In genomic region chr6:29776542-29777237, GRCm38 (mm10) we compare ENCODE assay signal across 30 mouse cellular contexts. TPM values are rescaled to one million over a fixed set of nuclear protein-coding genes. Genes with fewer than 3 reads are reported as not detected.
DNase-seq lines count a peak whose midpoint lies in the region; ATAC-seq and TF ChIP-seq lines count a peak whose summit lies in the region.
"Had no signal": no experiment of that assay in that cellular context is flagged by ENCODE, and none has a peak within 500 bp of the region (broad histone marks: within the 10 kb centered on the region; RNA-seq: fewer than 3 reads in every experiment).

No protein-coding gene starts in this region.

- no peaks in the 10 kb centered on the region for H3K36me3 ChIP-seq in liver, embryonic 11.5 days (ENCODE audit: control insufficient read depth, insufficient read depth, low read length)
- no peaks in the 10 kb centered on the region for H3K36me3 ChIP-seq in liver, embryonic 15.5 days (replicated peaks)
- peaks cover 1% of the 10 kb centered on the region; the same call in 1 of the 2 replicates for H3K36me3 ChIP-seq in small intestine, adult 2 months (ENCODE audit: control insufficient read depth, insufficient read depth, low read length)
- no peaks in the 10 kb centered on the region for H3K36me3 ChIP-seq in forebrain, postnatal 0 days (ENCODE audit: insufficient read depth)
- no peaks in the 10 kb centered on the region for H3K36me3 ChIP-seq in hindbrain, embryonic 14.5 days (replicated peaks; ENCODE audit: control insufficient read depth, insufficient read depth)
- H3K36me3 ChIP-seq: embryonic facial prominence, embryonic 12.5 days; heart, embryonic 12.5 days; midbrain, embryonic 13.5 days; neural tube, embryonic 13.5 days had no signal

- no peaks in the 10 kb centered on the region for H3K27me3 ChIP-seq in liver, embryonic 11.5 days (replicated peaks; ENCODE audit: control insufficient read depth, insufficient read depth, low read length)
- H3K27me3 ChIP-seq in liver, embryonic 15.5 days = no peaks in the 10 kb centered on the region
- H3K27me3 ChIP-seq in small intestine, adult 2 months (ENCODE audit: control insufficient read depth, insufficient read depth, low read length) = no peaks in the 10 kb centered on the region
- no peaks in the 10 kb centered on the region for H3K27me3 ChIP-seq in forebrain, postnatal 0 days (ENCODE audit: insufficient read depth, low read length)
- no peaks in the 10 kb centered on the region for H3K27me3 ChIP-seq in hindbrain, embryonic 14.5 days (ENCODE audit: control insufficient read depth, insufficient read depth, low read length)
- H3K27me3 ChIP-seq: embryonic facial prominence, embryonic 12.5 days; forebrain, embryonic 13.5 days; heart, embryonic 12.5 days; limb, embryonic 12.5 days; midbrain, embryonic 13.5 days; neural tube, embryonic 13.5 days had no signal

- peak overlapping the region; percentile 17; the same call in 1 of the 2 replicates for H3K4me2 ChIP-seq in liver, embryonic 11.5 days
- H3K4me2 ChIP-seq in liver, embryonic 15.5 days = no peak overlapping the region
- no peak overlapping the region for H3K4me2 ChIP-seq in forebrain, postnatal 0 days (ENCODE audit: low read depth)
- H3K4me2 ChIP-seq in hindbrain, embryonic 14.5 days (replicated peaks) = no peak overlapping the region
- H3K4me2 ChIP-seq: embryonic facial prominence, embryonic 12.5 days; forebrain, embryonic 13.5 days; heart, embryonic 12.5 days; limb, embryonic 12.5 days; midbrain, embryonic 13.5 days; neural tube, embryonic 13.5 days had no signal

- TF ChIP-seq POLR2A in small intestine, adult 2 months (IDR thresholded peaks at IDR 0.05; ENCODE audit: low read depth, low read length) = no peak

- H3K27ac ChIP-seq in liver, embryonic 11.5 days (ENCODE audit: low read depth, low read length) = no peak overlapping the region
- H3K27ac ChIP-seq in liver, embryonic 15.5 days (replicated peaks) = 0 out of 2 replicates have a peak overlapping the region, but pooled peaks have one; percentile 10
- H3K27ac ChIP-seq in small intestine, adult 2 months (ENCODE audit: insufficient read depth, low read depth, low read length) = peak overlapping the region; percentile 27; the same call in 1 of the 2 replicates
- H3K27ac ChIP-seq in forebrain, postnatal 0 days (ENCODE audit: low read depth, low read length) = no peak overlapping the region
- H3K27ac ChIP-seq in hindbrain, embryonic 14.5 days = no peak overlapping the region
- H3K27ac ChIP-seq: embryonic facial prominence, embryonic 12.5 days; forebrain, embryonic 13.5 days; hindbrain, embryonic 10.5 days; hindbrain, postnatal 0 days; limb, embryonic 12.5 days; midbrain, embryonic 13.5 days; neural tube, embryonic 13.5 days had no signal

- TF ChIP-seq CTCF in small intestine, adult 2 months (IDR thresholded peaks at IDR 0.05; ENCODE audit: extremely low read depth, insufficient read length, insufficient replicate concordance, low read depth, low read length) = no peak
- no peak for TF ChIP-seq CTCF in forebrain, postnatal 0 days (IDR thresholded peaks at IDR 0.05; ENCODE audit: low read depth)

- no peak for ATAC-seq in liver, embryonic 11.5 days (replicated peaks; ENCODE audit: low FRiP score)
- no peak for ATAC-seq in liver, embryonic 15.5 days (ENCODE audit: insufficient read depth)
- ATAC-seq in forebrain, postnatal 0 days = no peak
- ATAC-seq in hindbrain, embryonic 14.5 days (ENCODE audit: low FRiP score) = no peak
- ATAC-seq: forebrain, embryonic 13.5 days; hindbrain, postnatal 0 days; midbrain, embryonic 13.5 days had no signal

- peaks cover 9% of the 10 kb centered on the region; the same call in 1 of the 2 replicates for H3K4me1 ChIP-seq in liver, embryonic 11.5 days (replicated peaks; ENCODE audit: control insufficient read depth, insufficient read depth, low read length)
- peaks cover 24% of the 10 kb centered on the region for H3K4me1 ChIP-seq in liver, embryonic 15.5 days (replicated peaks)
- peaks cover 12% of the 10 kb centered on the region for H3K4me1 ChIP-seq in small intestine, adult 2 months (ENCODE audit: control insufficient read depth, insufficient read depth, insufficient read length, low read length)
- H3K4me1 ChIP-seq in forebrain, postnatal 0 days (ENCODE audit: insufficient read depth) = no peaks in the 10 kb centered on the region
- peaks cover 7% of the 10 kb centered on the region; the same call in 1 of the 2 replicates for H3K4me1 ChIP-seq in hindbrain, embryonic 14.5 days (replicated peaks; ENCODE audit: control insufficient read depth, insufficient read depth, low read length)
- H3K4me1 ChIP-seq: forebrain, embryonic 13.5 days; hindbrain, embryonic 10.5 days; midbrain, embryonic 13.5 days had no signal

- WGBS in liver, embryonic 11.5 days = 55% methylated on average over 4 of the region's 4 CpGs
- WGBS in liver, embryonic 15.5 days (ENCODE audit: insufficient replicate concordance) = 45% methylated on average over 4 of the region's 4 CpGs
- WGBS in small intestine, adult 2 months = 61% methylated on average over 4 of the region's 4 CpGs
- 80% methylated on average over 4 of the region's 4 CpGs for WGBS in forebrain, postnatal 0 days
- WGBS in hindbrain, embryonic 14.5 days = 88% methylated on average over 4 of the region's 4 CpGs

- no peak for DNase-seq in liver, embryonic 11.5 days (ENCODE audit: low spot score)
- DNase-seq in liver = no peak
- peak; percentile 31 for DNase-seq in c-Kit-positive CD71-positive TER-119-negative erythroid progenitor cells, embryonic 14.5 days (ENCODE audit: low read depth)
- no peak for DNase-seq in forebrain, postnatal 0 days
- no peak for DNase-seq in hindbrain, embryonic 14.5 days (ENCODE audit: low spot score)
- DNase-seq in thymus, postnatal 4 days = no peak
- DNase-seq: adrenal gland, postnatal 36 days; B cell, adult 2 months; cerebellum, adult 18-20 months; cerebellum, postnatal 14 days; gastrocnemius, postnatal 10 days; heart, postnatal 10 days; kidney, adult 11 months; kidney, postnatal 10 days; layer of hippocampus, postnatal 36 days; lung, adult 18-20 months; lung, postnatal 10 days; right cerebral cortex, postnatal 4 days; thymus, adult 18-20 months had no signal

- no peak overlapping the region for H3K9ac ChIP-seq in liver, embryonic 11.5 days (ENCODE audit: low read depth, low read length)
- H3K9ac ChIP-seq in liver, embryonic 15.5 days = no peak overlapping the region
- no peak overlapping the region for H3K9ac ChIP-seq in forebrain, postnatal 0 days
- H3K9ac ChIP-seq in hindbrain, embryonic 14.5 days = no peak overlapping the region
- H3K9ac ChIP-seq: embryonic facial prominence, embryonic 12.5 days; forebrain, embryonic 13.5 days; heart, embryonic 12.5 days; limb, embryonic 12.5 days; midbrain, embryonic 13.5 days; neural tube, embryonic 13.5 days had no signal

- H3K4me3 ChIP-seq in liver, embryonic 11.5 days (ENCODE audit: low read depth, low read length) = no peak overlapping the region
- H3K4me3 ChIP-seq in liver, embryonic 15.5 days (replicated peaks) = no peak overlapping the region
- no peak overlapping the region for H3K4me3 ChIP-seq in small intestine, adult 2 months (ENCODE audit: low read depth, low read length)
- H3K4me3 ChIP-seq in forebrain, postnatal 0 days (ENCODE audit: low read depth, low read length) = no peak overlapping the region
- H3K4me3 ChIP-seq in hindbrain, embryonic 14.5 days (replicated peaks; ENCODE audit: low read length) = no peak overlapping the region
- H3K4me3 ChIP-seq: embryonic facial prominence, embryonic 12.5 days; erythroblast, embryonic 14.5 days; forebrain, embryonic 13.5 days; heart, embryonic 12.5 days; hindbrain, embryonic 10.5 days; limb, embryonic 12.5 days; midbrain, embryonic 13.5 days; neural tube, embryonic 13.5 days had no signal

- no peaks in the 10 kb centered on the region for H3K9me3 ChIP-seq in liver, embryonic 11.5 days (ENCODE audit: control insufficient read depth, low read length)
- no peaks in the 10 kb centered on the region for H3K9me3 ChIP-seq in liver, embryonic 15.5 days (replicated peaks)
- H3K9me3 ChIP-seq in forebrain, postnatal 0 days (ENCODE audit: low read length) = no peaks in the 10 kb centered on the region
- H3K9me3 ChIP-seq in hindbrain, embryonic 14.5 days (ENCODE audit: control insufficient read depth, low read length) = no peaks in the 10 kb centered on the region
- H3K9me3 ChIP-seq: embryonic facial prominence, embryonic 12.5 days; forebrain, embryonic 13.5 days; heart, embryonic 12.5 days; hindbrain, embryonic 10.5 days; limb, embryonic 12.5 days; midbrain, embryonic 13.5 days; neural tube, embryonic 13.5 days had no signal

RNA-seq across cellular contexts. Expression of gene Ahcyl2, which starts 8.9 kb away (rescaled TPM):
- 12.0 and 12.5 TPM in 2 replicates for polyA plus RNA-seq in liver, embryonic 11.5 days (2014; fragmentation: Nextera tagmentation; extraction: Ambion mirVana)
- 3.8 and 4.6 TPM in 2 replicates for polyA plus RNA-seq in liver, embryonic 15.5 days (2015; fragmentation: Nextera tagmentation; extraction: Ambion mirVana)
- 84.6 and 110 TPM in 2 replicates for polyA plus RNA-seq in small intestine, adult 2 months (2012; rRNA removed)
- 44.6 and 48.3 TPM in 2 replicates for total RNA-seq in forebrain, postnatal 0 days (2014; rRNA removed)
- polyA plus RNA-seq in forebrain, postnatal 0 days (2015; fragmentation: Nextera tagmentation; extraction: Ambion mirVana) = 9.0 and 13.6 TPM in 2 replicates
- polyA plus RNA-seq in hindbrain, embryonic 14.5 days (2014; fragmentation: Nextera tagmentation; extraction: Ambion mirVana) = 24.2 and 27.1 TPM in 2 replicates

RNA-seq across cellular contexts. Expression of gene Smo, which starts 41.4 kb away (rescaled TPM):
- polyA plus RNA-seq in liver, embryonic 11.5 days (2014; fragmentation: Nextera tagmentation; extraction: Ambion mirVana) = 22.3 and 22.5 TPM in 2 replicates
- polyA plus RNA-seq in liver, embryonic 15.5 days (2015; fragmentation: Nextera tagmentation; extraction: Ambion mirVana) = 3.2 and 3.6 TPM in 2 replicates
- 11.5 and 11.9 TPM in 2 replicates for polyA plus RNA-seq in small intestine, adult 2 months (2012; rRNA removed)
- 28.0 and 38.2 TPM in 2 replicates for total RNA-seq in forebrain, postnatal 0 days (2014; rRNA removed)
- 4.4 and 8.3 TPM in 2 replicates for polyA plus RNA-seq in forebrain, postnatal 0 days (2015; fragmentation: Nextera tagmentation; extraction: Ambion mirVana)
- polyA plus RNA-seq in hindbrain, embryonic 14.5 days (2014; fragmentation: Nextera tagmentation; extraction: Ambion mirVana) = 13.9 and 15.6 TPM in 2 replicates

Comparison
In these comparisons a context has a peak if more than half of its experiments do, and no peak if none do; other contexts are left out.
1. H3K27ac ChIP-seq: peak in liver, embryonic 15.5 days (single experiment) and small intestine, adult 2 months (single experiment); none in liver, embryonic 11.5 days (single experiment), forebrain, postnatal 0 days (single experiment) and hindbrain, embryonic 14.5 days (single experiment).